Mouse (Mus musculus) R1 (cell line): ENCODE results near the gene Fam81b.

Source experiments
- DNase-seq: peaks from one replicate; pipeline ENCODE4 v3.0.0-alpha.2; 2018; ENCODE audit warnings: low read depth, low spot score

Gene Fam81b

DNA sequence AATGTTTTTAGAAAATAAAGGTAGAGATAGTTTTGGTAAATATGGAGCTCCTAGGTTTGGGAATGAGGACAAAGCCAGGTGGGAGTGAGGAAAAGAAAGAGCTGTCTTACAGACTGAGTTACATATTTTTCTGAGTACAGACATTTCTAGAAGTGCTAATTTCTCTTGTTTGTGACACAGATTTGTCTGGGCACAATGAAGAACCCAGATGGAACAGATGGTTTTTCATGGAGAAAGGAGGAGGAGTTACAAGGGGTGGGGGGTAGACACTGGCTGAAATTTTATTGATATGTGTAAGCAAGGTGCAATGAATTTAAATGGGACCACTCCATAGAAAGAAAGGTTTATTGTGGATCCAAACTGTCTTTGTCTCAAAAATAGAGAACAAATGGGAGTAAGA lies 109.9 kb downstream of the Fam81b start:
- no peak for DNase-seq

DNA sequence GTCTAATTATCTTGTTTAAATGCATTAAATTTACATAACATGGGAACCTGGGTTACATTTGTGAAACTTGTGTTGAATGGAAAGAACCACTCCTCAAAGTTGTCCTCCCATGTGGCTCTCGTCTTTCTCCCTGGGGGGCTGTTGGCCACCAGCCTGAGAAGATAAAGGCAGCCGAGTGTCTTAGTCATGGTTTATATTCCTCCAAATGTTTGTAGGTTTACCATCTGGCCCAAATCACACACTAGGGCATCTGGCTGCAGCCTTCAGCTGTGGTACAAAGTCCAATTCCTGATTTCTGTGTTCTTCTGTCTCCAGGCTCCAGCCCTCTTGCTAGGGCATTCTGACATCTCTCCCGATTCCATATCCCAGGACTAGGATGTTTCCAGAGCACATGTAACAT lies 114.6 kb downstream of the Fam81b start:
- DNase-seq, result no peak

DNA sequence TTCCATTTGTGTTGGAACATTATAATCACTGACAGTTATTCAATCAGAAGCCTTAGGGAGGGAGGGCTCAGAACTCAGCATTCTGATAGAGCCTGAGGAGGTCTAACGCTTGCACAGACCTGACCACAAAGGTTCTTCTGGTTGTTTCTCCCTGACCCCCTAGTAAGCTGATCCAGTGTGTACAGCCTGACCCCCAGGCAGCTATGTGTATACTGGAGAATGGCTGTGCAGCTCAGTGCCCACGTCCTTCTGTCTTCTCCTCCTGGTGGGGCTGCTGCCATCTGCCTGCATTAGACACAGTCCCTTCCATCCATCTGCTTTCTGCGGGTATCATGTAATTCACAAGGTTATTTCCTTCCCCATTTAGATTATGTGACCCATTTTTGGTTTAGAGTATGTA lies 115.7 kb downstream of the Fam81b start:
- no peak for DNase-seq

DNA sequence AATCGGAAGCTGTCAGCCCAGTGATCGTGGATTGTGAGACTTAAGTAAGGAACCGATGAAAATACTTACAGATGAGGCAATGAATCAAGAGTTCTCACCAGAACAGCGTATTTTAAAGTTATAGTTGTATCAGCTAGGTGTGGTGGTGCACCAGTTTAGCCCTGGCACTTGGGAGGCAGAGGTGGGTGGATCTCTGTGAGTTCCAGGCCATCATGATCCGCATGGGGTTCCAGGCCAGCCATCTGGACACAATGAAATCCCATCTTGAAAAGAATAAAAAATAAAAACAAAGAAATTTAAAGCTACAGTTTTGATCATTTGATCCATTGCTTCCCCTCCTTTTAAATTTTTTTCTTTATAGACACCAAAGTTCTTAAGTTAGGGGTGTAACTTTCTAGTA lies 117.2 kb downstream of the Fam81b start:
- DNase-seq, result no peak

DNA sequence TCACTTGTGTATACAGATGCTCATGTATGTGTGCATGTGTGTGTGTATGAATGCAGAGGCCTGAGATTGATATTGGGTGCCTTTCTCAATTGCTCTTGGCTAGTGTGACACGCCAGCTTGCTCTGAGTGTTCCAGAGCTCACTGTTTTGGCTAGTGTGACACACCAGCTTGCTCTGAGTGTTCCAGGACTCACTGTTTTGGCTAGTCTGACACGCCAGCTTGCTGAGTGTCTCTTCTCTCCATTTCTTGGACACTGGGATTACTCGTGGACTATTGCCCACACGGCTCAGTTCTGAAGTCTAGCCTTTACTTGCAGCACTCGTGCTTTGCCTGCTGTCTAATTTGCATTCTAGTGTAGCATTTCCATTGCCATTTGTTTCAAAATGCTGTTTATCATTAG lies 126.2 kb downstream of the Fam81b start:
- DNase-seq, result no peak

DNA sequence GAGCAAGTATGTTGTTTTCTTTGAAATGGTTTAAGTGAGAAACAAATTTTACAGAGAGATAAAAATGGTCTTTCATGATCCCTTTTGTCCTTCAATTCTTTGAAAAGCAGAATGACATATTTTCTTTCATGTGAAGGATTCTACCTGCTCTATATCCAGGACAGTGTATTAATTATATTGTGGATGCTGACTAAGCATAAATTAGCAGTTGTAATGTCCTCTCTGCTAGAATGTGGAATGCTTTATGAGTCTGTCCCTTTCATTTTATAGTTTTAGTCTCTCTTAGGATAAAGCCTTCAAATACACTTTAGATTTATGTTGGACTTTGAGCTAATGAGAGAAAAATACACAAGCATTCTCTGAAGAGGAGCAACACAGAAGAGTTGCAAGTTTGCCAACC lies 130.6 kb downstream of the Fam81b start:
- DNase-seq, result no peak

DNA sequence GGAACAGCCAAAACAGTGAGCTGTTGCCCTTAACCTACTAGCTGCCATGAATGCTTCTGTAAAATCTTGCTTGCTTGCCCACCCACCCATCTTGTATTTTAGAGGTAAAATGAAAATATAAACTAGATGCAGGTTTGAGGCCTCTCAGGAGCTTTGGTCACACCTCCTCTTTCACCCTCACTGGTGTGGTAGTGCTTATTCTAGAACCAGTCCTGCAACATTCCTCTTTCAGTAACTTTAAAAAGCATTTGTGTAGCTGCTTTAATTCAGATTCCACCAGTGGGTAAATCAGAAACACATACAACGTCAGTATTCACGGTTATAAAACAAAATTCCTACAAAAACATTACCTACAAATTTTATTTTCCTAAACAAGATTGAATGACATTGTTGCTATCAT lies 144.3 kb downstream of the Fam81b start:
- DNase-seq, result no peak

DNA sequence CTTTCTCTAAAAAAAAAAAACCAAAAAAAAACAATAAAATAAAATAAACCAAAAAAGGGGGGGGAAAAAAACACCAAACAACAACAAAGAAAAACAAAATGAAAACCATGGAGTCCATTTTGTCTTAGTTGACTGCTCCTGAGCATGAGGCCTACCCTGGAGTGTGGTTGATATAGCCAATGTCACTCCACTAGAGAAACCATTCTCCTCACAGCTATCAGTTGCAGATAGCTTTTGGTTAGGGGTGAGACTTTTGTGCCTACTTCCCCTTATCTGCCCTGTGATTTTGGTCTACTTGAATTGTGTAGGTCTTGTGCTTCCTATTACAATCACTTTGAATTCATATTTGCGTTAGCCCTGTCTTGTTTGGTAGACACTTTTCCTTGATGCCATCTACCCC lies 147.4 kb downstream of the Fam81b start:
- DNase-seq, result no peak

DNA sequence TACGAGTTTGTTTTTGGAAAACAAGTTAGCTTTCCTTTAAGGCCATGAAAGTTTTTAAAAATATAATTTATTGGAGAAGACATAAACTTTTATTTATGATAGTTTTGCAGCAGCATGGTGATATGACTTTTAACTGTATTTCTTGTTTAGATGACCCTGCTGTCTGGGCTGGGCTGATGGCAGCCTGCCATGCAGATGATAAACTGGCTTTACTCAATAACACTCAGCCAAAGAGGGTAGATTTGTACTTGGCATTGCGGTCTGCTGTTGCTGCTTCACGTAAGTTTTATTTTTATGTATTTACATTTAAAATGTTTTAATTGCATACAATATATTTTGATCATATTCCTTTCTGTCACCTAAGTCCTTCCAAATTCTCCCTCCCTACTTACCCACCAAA lies 147.8 kb downstream of the Fam81b start:
- no peak for DNase-seq
